Mouse (Mus musculus) midbrain, embryonic 12.5 days (tissue): Measurements from ENCODE around the gene Eda. TPM values are rescaled to one million over a fixed set of nuclear protein-coding genes. Genes with fewer than 3 reads are reported as not detected.
A peak's percentile ranks its signal among the peaks of the same experiment; 100 is the strongest.
"Not testable (repeated sequence)": the region's sequence is repeated elsewhere in the genome, so short reads cannot be mapped to it uniquely, and the experiment has no call there.

Experiments used
- ATAC-seq: fragments of 200-750 bp; cut with Nextera tagmentation; 2 replicates; pipeline ENCODE4 v1.8.0; 2017; ENCODE audit warnings: low read depth, moderate TSS enrichment, moderate library complexity; ENCODE audit not compliant: low FRiP score
- H3K27ac ChIP-seq: fragments of 300-500 bp; sonication (generic); replicated peaks from 2 replicates; pipeline ENCODE4 v1.5.1; 2016; ENCODE audit warnings: mild to moderate bottlenecking
- H3K27me3 ChIP-seq: fragments of 300-500 bp; sonication (generic); 2 replicates; pipeline ENCODE4 v1.6.1; 2016; ENCODE audit warnings: mild to moderate bottlenecking
- H3K36me3 ChIP-seq: fragments of 300-500 bp; sonication (generic); 2 replicates; pipeline ENCODE4 v1.6.1; 2016
- H3K4me1 ChIP-seq: fragments of 300-500 bp; sonication (generic); 2 replicates; pipeline ENCODE4 v1.6.1; 2016
- H3K4me2 ChIP-seq: fragments of 300-500 bp; sonication (generic); replicated peaks from 2 replicates; pipeline ENCODE4 v1.6.1; 2016; ENCODE audit warnings: mild to moderate bottlenecking, moderate library complexity
- H3K4me3 ChIP-seq: fragments of 300-500 bp; sonication (generic); 2 replicates; pipeline ENCODE4 v1.5.1; 2016; ENCODE audit warnings: mild to moderate bottlenecking
- H3K9ac ChIP-seq: fragments of 300-500 bp; sonication (generic); replicated peaks from 2 replicates; pipeline ENCODE4 v1.6.1; 2016; ENCODE audit warnings: mild to moderate bottlenecking, moderate library complexity
- H3K9me3 ChIP-seq: fragments of 300-500 bp; sonication (generic); 2 replicates; pipeline ENCODE4 v1.6.1; 2016; ENCODE audit warnings: mild to moderate bottlenecking
- WGBS: fragments of 180-500 bp; shearing (Covaris S2); methylation state at CpG from one replicate; pipeline ENCODE4 v1.1.7; 2016; 5-methylcytosine and 5-hydroxymethylcytosine counted together
- microRNA counts: library from miRNA; unstranded; fragments of <30 nt; microRNA quantifications from one replicate; lab custom pipeline; 2017
- microRNA-seq: library from miRNA; unstranded; fragments of <30 nt; microRNA quantifications from one replicate; pipeline ENCODE4, GENCODE M21; 2017
- polyA plus RNA-seq: library from polyadenylated mRNA; unstranded; fragments of >200 nt; fragmentation: Nextera tagmentation; extraction: Ambion mirVana; gene quantifications from 2 replicates; pipeline ENCODE4 v1.2.1, GENCODE M21; 2016

Gene Eda
- polyA plus RNA-seq, 1 experiment from 2014 or later = 2.7 TPM

GRCm38 (mm10) chrX:100432311-100432710 lies 456.9 kb downstream of the Eda start:
- H3K27ac ChIP-seq = no peak overlapping the region
- H3K4me3 ChIP-seq = no peak overlapping the region
- no peaks in the 10 kb centered on the region for H3K9me3 ChIP-seq
- WGBS = 82% methylated on average over 3 of the region's 3 CpGs
- H3K9ac ChIP-seq = no peak overlapping the region
- H3K4me1 ChIP-seq = no peaks in the 10 kb centered on the region
- peaks cover 45% of the 10 kb centered on the region for H3K27me3 ChIP-seq
- ATAC-seq = no peak
- H3K4me2 ChIP-seq = no peak overlapping the region
- H3K36me3 ChIP-seq = no peaks in the 10 kb centered on the region

GRCm38 (mm10) chrX:100442617-100443016 lies 467.2 kb downstream of the Eda start, which contains the start of gene Awat2:
Awat2 (minus strand) TSS chrX:100442717.
- 83% methylated on average over 1 of the region's 2 CpGs for WGBS

GRCm38 (mm10) chrX:100443532-100443931 lies 468.1 kb downstream of the Eda start:
- no peaks in the 10 kb centered on the region for H3K36me3 ChIP-seq
- H3K27me3 ChIP-seq = peaks cover 15% of the 10 kb centered on the region
- ATAC-seq = no peak
- no peak overlapping the region for H3K4me2 ChIP-seq
- H3K4me1 ChIP-seq = 0 out of 2 replicates have a peak, but pooled peaks cover 4% of the 10 kb centered on the region
- H3K4me3 ChIP-seq = no peak overlapping the region
- no peaks in the 10 kb centered on the region for H3K9me3 ChIP-seq
- no peak overlapping the region for H3K27ac ChIP-seq
- 86% methylated on average over 7 of the region's 7 CpGs for whole genome bisulfite sequencing
- no peak overlapping the region for H3K9ac ChIP-seq

More at GRCm38 (mm10) chrX:100442617-100443016, 467.2 kb downstream of the Eda start, which contains the start of gene Awat2:
- peaks cover 15% of the 10 kb centered on the region for H3K27me3 ChIP-seq
- H3K9ac ChIP-seq, H3K27ac ChIP-seq, H3K4me1 ChIP-seq, H3K4me3 ChIP-seq, ATAC-seq, H3K9me3 ChIP-seq, H3K4me2 ChIP-seq, H3K36me3 ChIP-seq: not testable (repeated sequence)

MicroRNAs within 50 kb of the gene (microRNA counts, 519-probe panel; counts per million panel counts)
- 4,072 counts per million, percentile 24 among the panel's probes with 10 or more counts for microRNA mmu-miR-676 (lab: Ali Mortazavi, UCI)

Small RNA genes lying within 50 kb of the gene (microRNA-seq; reads per million reads assigned to microRNA genes)
- 726 reads per million, percentile 75 among the genes with 10 or more reads in this experiment for gene Mir676

Other genes with a start within 250 kb of the Eda start
- gene Tmem28, start 154.6 kb upstream of the Eda start, polyA plus RNA-seq = 0.75 and 1.1 TPM in 2 replicates